Mouse (Mus musculus) lung, embryonic 15.5 days (tissue): ENCODE results near the gene Fhod1. TPM values are rescaled to one million over a fixed set of nuclear protein-coding genes. Genes with fewer than 3 reads are reported as not detected.

ENCODE experiments used
- ATAC-seq: fragments of 200-750 bp; cut with Nextera tagmentation; 2 replicates; pipeline ENCODE4 v1.8.0; 2017; ENCODE audit warnings: moderate number of reproducible peaks, borderline replicate concordance; ENCODE audit not compliant: low FRiP score, low TSS enrichment; ENCODE audit errors: extremely low read depth
- H3K27ac ChIP-seq: fragments of 300-500 bp; sonication (generic); 2 replicates; pipeline ENCODE4 v1.5.1; 2015; ENCODE audit warnings: moderate library complexity, mild to moderate bottlenecking, inconsistent platforms
- H3K27me3 ChIP-seq: fragments of 300-500 bp; sonication (generic); 2 replicates; pipeline ENCODE4 v1.6.1; 2015; ENCODE audit warnings: inconsistent platforms
- H3K36me3 ChIP-seq: fragments of 300-500 bp; sonication (generic); 2 replicates; pipeline ENCODE4 v1.6.1; 2015; ENCODE audit warnings: inconsistent platforms
- H3K4me1 ChIP-seq: fragments of 300-500 bp; sonication (generic); 2 replicates; pipeline ENCODE4 v1.6.1; 2015; ENCODE audit warnings: inconsistent platforms
- H3K4me2 ChIP-seq: fragments of 300-500 bp; sonication (generic); 2 replicates; pipeline ENCODE4 v1.6.1; 2015; ENCODE audit warnings: inconsistent platforms, mild to moderate bottlenecking, moderate library complexity
- H3K4me3 ChIP-seq: fragments of 300-500 bp; sonication (generic); 2 replicates; pipeline ENCODE4 v1.5.1; 2015; ENCODE audit warnings: mild to moderate bottlenecking, inconsistent platforms
- H3K9ac ChIP-seq: fragments of 300-500 bp; sonication (generic); 2 replicates; pipeline ENCODE4 v1.6.1; 2015; ENCODE audit warnings: inconsistent platforms
- H3K9me3 ChIP-seq: fragments of 300-500 bp; sonication (generic); 2 replicates; pipeline ENCODE4 v1.6.1; 2016; ENCODE audit warnings: inconsistent platforms
- WGBS: fragments of 180-500 bp; shearing (Covaris S2); methylation state at CpG from one replicate; pipeline ENCODE4 v1.1.7; 2015; 5-methylcytosine and 5-hydroxymethylcytosine counted together
- polyA plus RNA-seq: library from polyadenylated mRNA; unstranded; fragments of >200 nt; fragmentation: Nextera tagmentation; extraction: Ambion mirVana; gene quantifications from 2 replicates; pipeline ENCODE4 v1.2.1, GENCODE M21; 2015

The Fhod1 gene
- 10.6 and 11.9 TPM in 2 replicates for polyA plus RNA-seq

GRCm38 (mm10) chr8:105347428-105348221, at the start of gene Fhod1:
Gene Fhod1, minus strand, starts transcription at chr8:105347953.
- WGBS, result under 1% methylated on average over 53 of the region's 53 CpGs
- Histone ChIP-seq H3K27ac (peak within 1 kb of the TSS; percentile 97), H3K27me3 (no peaks in the 10 kb centered on the region), H3K4me1 (peaks cover 58% of the 10 kb centered on the region), H3K4me3 (peak within 1 kb of the TSS; percentile 64), H3K9me3 (no peaks in the 10 kb centered on the region), H3K4me2 (peak within 1 kb of the TSS; percentile 98), H3K36me3 (0 out of 2 replicates have a peak, but pooled peaks cover 6% of the 10 kb centered on the region), H3K9ac (peak within 1 kb of the TSS; percentile 74)
- ATAC-seq, result peak; percentile 85

DNA sequence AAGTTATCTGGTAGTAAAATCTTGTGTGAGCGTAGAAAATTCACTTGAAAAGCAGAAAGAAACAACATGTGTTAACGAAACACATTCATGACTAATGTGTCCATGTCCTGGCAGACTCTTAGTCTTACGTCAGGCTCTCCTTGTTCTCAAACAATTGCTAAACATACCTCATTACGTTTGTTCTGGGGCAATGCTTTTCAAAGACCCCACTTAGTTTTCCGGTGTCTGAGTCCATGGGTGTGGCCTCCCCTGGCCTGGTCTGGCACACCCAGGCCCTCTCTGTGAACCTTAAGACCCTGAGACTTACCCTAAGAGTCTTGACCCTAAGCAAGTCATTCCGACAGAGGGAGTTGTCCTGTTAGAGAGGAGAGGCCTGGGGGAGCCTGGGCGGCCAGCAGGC, 46.2 kb upstream of the Fhod1 start:
- no peaks in the 10 kb centered on the region for H3K27me3 ChIP-seq
- ATAC-seq, result no peak
- no peak overlapping the region for H3K27ac ChIP-seq
- H3K9ac ChIP-seq, result no peak overlapping the region
- no peaks in the 10 kb centered on the region for H3K9me3 ChIP-seq
- no peak overlapping the region for H3K4me2 ChIP-seq
- peaks cover 5% of the 10 kb centered on the region for H3K4me1 ChIP-seq
- H3K4me3 ChIP-seq, result no peak overlapping the region
- H3K36me3 ChIP-seq, result no peaks in the 10 kb centered on the region
- 63% methylated on average over 7 of the region's 7 CpGs for WGBS

- Histone ChIP-seq H3K4me3 (no peak overlapping the region), H3K4me1 (peaks cover 6% of the 10 kb centered on the region), H3K4me2 (no peak overlapping the region), H3K27me3 (no peaks in the 10 kb centered on the region), H3K9me3 (no peaks in the 10 kb centered on the region), H3K9ac (no peak overlapping the region), H3K36me3 (no peaks in the 10 kb centered on the region), H3K27ac (no peak overlapping the region)
- ATAC-seq, result no peak
- WGBS, result 74% methylated on average over 12 of the region's 12 CpGs
Measured at GRCm38 (mm10) chr8:105393089-105393787, 45.5 kb upstream of the Fhod1 start.

- H3K4me3 ChIP-seq, result no peak overlapping the region
- no peaks in the 10 kb centered on the region for H3K27me3 ChIP-seq
- 37% methylated on average over 6 of the region's 6 CpGs for WGBS
- no peaks in the 10 kb centered on the region for H3K36me3 ChIP-seq
- no peak overlapping the region for H3K9ac ChIP-seq
- peak; percentile 33; the same call in 1 of the 2 replicates for ATAC-seq
- H3K4me2 ChIP-seq, result no peak overlapping the region
- H3K27ac ChIP-seq, result no peak overlapping the region
- H3K4me1 ChIP-seq, result peaks cover 10% of the 10 kb centered on the region
- H3K9me3 ChIP-seq, result no peaks in the 10 kb centered on the region
Measured at GRCm38 (mm10) chr8:105389096-105389495, 41.3 kb upstream of the Fhod1 start.

- WGBS, result 39% methylated on average over 1 of the region's 1 CpGs
Measured at GRCm38 (mm10) chr8:105387151-105387550, 39.4 kb upstream of the Fhod1 start.

GRCm38 (mm10) chr8:105384070-105384469, 36.3 kb upstream of the Fhod1 start:
- ATAC-seq, result no peak
- no peaks in the 10 kb centered on the region for H3K27me3 ChIP-seq
- H3K4me1 ChIP-seq, result peaks cover 19% of the 10 kb centered on the region
- no peak overlapping the region for H3K4me2 ChIP-seq
- H3K27ac ChIP-seq, result no peak overlapping the region
- H3K4me3 ChIP-seq, result no peak overlapping the region
- no peaks in the 10 kb centered on the region for H3K36me3 ChIP-seq
- H3K9ac ChIP-seq, result no peak overlapping the region
- WGBS, result 99% methylated on average over 2 of the region's 2 CpGs
- no peaks in the 10 kb centered on the region for H3K9me3 ChIP-seq

More at GRCm38 (mm10) chr8:105387151-105387550, 39.4 kb upstream of the Fhod1 start:
- no peaks in the 10 kb centered on the region for H3K27me3 ChIP-seq
- H3K9ac ChIP-seq, result no peak overlapping the region
- no peaks in the 10 kb centered on the region for H3K9me3 ChIP-seq
- no peak overlapping the region for H3K4me2 ChIP-seq
- H3K36me3 ChIP-seq, result no peaks in the 10 kb centered on the region
- H3K27ac ChIP-seq, result no peak overlapping the region
- H3K4me1 ChIP-seq, result peaks cover 10% of the 10 kb centered on the region
- ATAC-seq, result 0 out of 2 replicates have a peak, but pooled peaks have one; percentile 37
- no peak overlapping the region for H3K4me3 ChIP-seq

DNA sequence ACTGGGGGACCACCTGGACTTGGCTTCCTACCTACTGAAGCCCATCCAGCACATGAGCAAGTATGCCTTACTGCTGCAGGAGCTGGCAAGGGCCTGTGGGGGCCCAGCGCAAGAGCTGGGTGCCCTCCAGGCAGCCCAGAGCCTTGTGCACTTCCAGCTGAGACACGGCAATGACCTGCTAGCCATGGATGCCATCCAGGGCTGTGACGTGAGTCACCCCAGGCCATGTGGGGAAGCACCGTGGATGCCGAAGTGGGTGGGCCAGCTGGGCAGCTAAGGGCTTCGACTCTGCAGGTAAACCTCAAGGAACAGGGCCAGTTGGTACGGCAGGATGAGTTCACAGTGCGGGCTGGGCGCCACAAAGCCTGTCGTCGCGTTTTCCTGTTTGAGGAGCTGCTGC, 32.6 kb upstream of the Fhod1 start:
- H3K4me3 ChIP-seq, result no peak overlapping the region
- WGBS, result 71% methylated on average over 12 of the region's 12 CpGs
- no peak overlapping the region for H3K27ac ChIP-seq
- no peaks in the 10 kb centered on the region for H3K9me3 ChIP-seq
- no peak overlapping the region for H3K4me2 ChIP-seq
- no peaks in the 10 kb centered on the region for H3K27me3 ChIP-seq
- H3K4me1 ChIP-seq, result peaks cover 39% of the 10 kb centered on the region
- ATAC-seq, result no peak
- no peak overlapping the region for H3K9ac ChIP-seq
- H3K36me3 ChIP-seq, result no peaks in the 10 kb centered on the region

GRCm38 (mm10) chr8:105378673-105379072, 30.9 kb upstream of the Fhod1 start:
- H3K27ac ChIP-seq, result peak overlapping the region; percentile 41; the same call in 1 of the 2 replicates
- no peak overlapping the region for H3K9ac ChIP-seq
- H3K4me1 ChIP-seq, result peaks cover 47% of the 10 kb centered on the region
- 27% methylated on average over 19 of the region's 19 CpGs for WGBS
- no peak overlapping the region for H3K4me3 ChIP-seq
- no peaks in the 10 kb centered on the region for H3K36me3 ChIP-seq
- no peaks in the 10 kb centered on the region for H3K27me3 ChIP-seq
- no peaks in the 10 kb centered on the region for H3K9me3 ChIP-seq
- peak; percentile 60 for ATAC-seq
- H3K4me2 ChIP-seq, result 0 out of 2 replicates have a peak overlapping the region, but pooled peaks have one; percentile 18

- WGBS, result 29% methylated on average over 26 of the region's 33 CpGs
- Histone ChIP-seq H3K9ac (no peak overlapping the region; the same call in 1 of the 2 replicates), H3K27me3 (no peaks in the 10 kb centered on the region), H3K27ac (no peak overlapping the region), H3K4me3 (peak overlapping the region; percentile 15; the same call in 1 of the 2 replicates), H3K9me3 (no peaks in the 10 kb centered on the region), H3K4me1 (peaks cover 39% of the 10 kb centered on the region), H3K4me2 (peak overlapping the region; percentile 46), H3K36me3 (peaks cover under 1% of the 10 kb centered on the region; the same call in 1 of the 2 replicates)
- ATAC-seq, result peak; percentile 32; the same call in 1 of the 2 replicates
Measured at GRCm38 (mm10) chr8:105374513-105374966, 26.8 kb upstream of the Fhod1 start.

GRCm38 (mm10) chr8:105373032-105373431, 25.3 kb upstream of the Fhod1 start, which contains the start of gene Plekhg4:
Gene Plekhg4, plus strand, starts transcription at chr8:105373274.
- ATAC-seq, result no peak
- H3K9ac ChIP-seq, result no peak within 1 kb of the TSS
- H3K27ac ChIP-seq, result no peak within 1 kb of the TSS
- peaks cover 6% of the 10 kb centered on the region for H3K36me3 ChIP-seq
- H3K9me3 ChIP-seq, result no peaks in the 10 kb centered on the region
- no peak within 1 kb of the TSS for H3K4me3 ChIP-seq
- peaks cover 24% of the 10 kb centered on the region for H3K4me1 ChIP-seq
- no peaks in the 10 kb centered on the region for H3K27me3 ChIP-seq
- H3K4me2 ChIP-seq, result no peak within 1 kb of the TSS
- 38% methylated on average over 2 of the region's 2 CpGs for WGBS

DNA sequence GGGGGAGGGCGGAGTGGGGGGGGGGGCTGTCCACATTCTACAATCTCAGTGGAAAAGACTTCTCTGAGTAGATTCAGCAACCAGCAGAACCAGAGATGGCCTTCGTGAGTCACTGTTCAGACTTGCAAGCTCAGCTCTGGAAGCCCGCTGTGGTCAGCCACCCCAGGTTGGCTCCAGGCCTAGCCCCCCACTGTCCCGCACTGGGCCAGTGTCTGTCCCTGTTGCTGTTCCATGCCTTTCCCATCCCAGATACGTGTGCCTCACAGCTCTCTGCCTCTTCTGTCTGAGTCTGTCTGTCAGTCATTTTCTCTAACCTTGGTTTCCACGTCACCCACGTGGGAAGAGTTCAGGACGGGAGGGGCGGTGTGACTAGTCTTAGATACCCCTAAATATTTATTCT, 24.7 kb upstream of the Fhod1 start:
- H3K27me3 ChIP-seq, result no peaks in the 10 kb centered on the region
- no peaks in the 10 kb centered on the region for H3K9me3 ChIP-seq
- H3K4me3 ChIP-seq, result no peak overlapping the region
- WGBS, result 72% methylated on average over 9 of the region's 9 CpGs
- ATAC-seq, result no peak
- no peak overlapping the region for H3K9ac ChIP-seq
- no peak overlapping the region for H3K4me2 ChIP-seq
- H3K27ac ChIP-seq, result no peak overlapping the region
- peaks cover 9% of the 10 kb centered on the region for H3K36me3 ChIP-seq
- peaks cover 18% of the 10 kb centered on the region for H3K4me1 ChIP-seq
